Mouse (Mus musculus): ENCODE measurements around the gene Aplp1.

DNA sequence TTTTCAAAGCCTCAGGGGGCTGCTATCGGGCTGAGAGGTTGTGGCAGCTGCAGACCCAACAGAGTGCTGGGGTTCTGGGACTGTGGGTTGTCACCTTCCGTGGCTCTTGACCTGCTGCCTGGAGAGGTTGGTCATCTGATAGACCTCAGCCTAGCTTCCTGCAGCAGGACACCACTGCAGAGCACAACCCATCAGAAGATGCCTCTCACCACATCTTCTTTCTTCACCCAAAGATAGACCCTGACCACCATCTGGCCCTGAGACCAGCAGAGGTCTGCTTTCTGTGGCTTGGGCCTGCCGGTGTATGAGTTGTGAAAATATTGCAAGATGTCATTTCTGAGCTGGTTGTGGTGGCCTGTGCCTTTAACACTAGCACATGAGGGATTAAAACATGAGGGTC, 34.3 kb downstream of the Aplp1 start:
- no peak for TF ChIP-seq CTCF (IDR thresholded peaks at IDR 0.05; ENCODE audit: extremely low read depth, insufficient read depth, low read length)
- TF ChIP-seq POLR2A (IDR thresholded peaks at IDR 0.05; ENCODE audit: extremely low read depth, insufficient read depth, low read length): no peak

Measured in cortical plate, adult 2 months (tissue).